Mouse (Mus musculus): ENCODE measurements around the gene Rasgrp4.

- TF ChIP-seq CTCF (IDR thresholded peaks at IDR 0.05; ENCODE audit: control insufficient read depth, insufficient read depth, low read length) (no peak), POLR2A (IDR thresholded peaks at IDR 0.05; ENCODE audit: borderline replicate concordance, control insufficient read depth, low read depth, low read length) (no peak)
These were observed 48.7 kb upstream of the Rasgrp4 start for GRCm38 (mm10) chr7:29085981-29086380.

Data from bone marrow, adult 2 months (tissue).